Mouse (Mus musculus) E14TG2a.4 (cell line): ENCODE data around the gene Farsa.

Source experiments
- CTCF ChIP-seq: conservative IDR thresholded peaks from 2 replicates; pipeline ENCODE4 v1.5.1; 2014; ENCODE audit warnings: low read length
- POU5F1 ChIP-seq: IDR thresholded peaks from 2 replicates; pipeline ENCODE4 v1.6.1; 2014; ENCODE audit warnings: low read length, borderline replicate concordance

DNA sequence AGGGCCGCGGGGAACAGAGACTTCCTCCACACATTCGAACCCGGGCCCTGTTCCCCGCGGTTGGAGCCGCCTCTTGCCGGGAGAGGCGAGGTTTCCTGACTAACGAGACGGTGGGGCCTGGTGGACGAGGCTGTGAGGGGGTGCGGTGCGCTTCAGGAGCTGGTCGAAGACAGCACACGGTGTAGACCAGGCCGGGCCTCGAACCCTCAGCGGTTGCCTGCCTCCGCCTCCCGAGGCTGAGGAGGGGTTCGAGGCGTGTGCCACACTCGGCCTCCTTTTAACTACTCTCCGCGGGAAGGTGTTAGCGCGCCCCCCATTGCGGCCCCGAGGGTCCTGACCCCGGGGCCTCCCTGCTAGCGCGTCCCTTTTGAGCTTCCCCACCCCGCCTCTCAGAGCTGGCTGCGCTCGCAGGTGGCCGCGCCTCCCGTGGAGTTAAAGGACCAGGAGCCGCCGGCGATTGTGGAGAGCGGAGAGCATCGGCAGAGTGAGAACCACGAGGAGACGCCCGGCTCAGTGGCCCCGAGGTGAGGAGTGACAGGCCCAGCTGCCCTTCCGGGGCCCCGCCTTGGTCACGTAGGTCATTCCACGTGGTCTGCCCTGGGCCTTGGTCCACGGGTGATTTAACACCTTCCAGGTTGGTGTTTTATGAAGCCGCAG, 15.6 kb downstream of the Farsa start:
- TF ChIP-seq CTCF (no peak), POU5F1 (no peak)
